Mouse (Mus musculus): ENCODE results near the gene Pofut1. TPM values are rescaled to one million over a fixed set of nuclear protein-coding genes. Genes with fewer than 3 reads are reported as not detected.

Gene Pofut1
- polyA plus RNA-seq, 2 experiments = 12.1 to 41.7 TPM

- DNase-seq (ENCODE audit: low spot score) (no peak), ATAC-seq (ENCODE audit: low FRiP score, low read depth) (no peak)
- Histone ChIP-seq H3K4me2 (replicated peaks; ENCODE audit: low read depth, low read length, severe bottlenecking) (no peak overlapping the region), H3K4me3 (replicated peaks; ENCODE audit: low read length) (no peak overlapping the region), H3K9ac (ENCODE audit: low read depth, low read length, severe bottlenecking) (no peak overlapping the region), H3K27ac (replicated peaks; ENCODE audit: low read depth, low read length) (no peak overlapping the region), H3K27me3 (ENCODE audit: control insufficient read depth, insufficient read depth, low read length) (no peaks in the 10 kb centered on the region), H3K9me3 (ENCODE audit: control insufficient read depth, low read length) (no peaks in the 10 kb centered on the region), H3K36me3 (ENCODE audit: control insufficient read depth, insufficient read depth, low read length) (no peaks in the 10 kb centered on the region), H3K4me1 (ENCODE audit: control insufficient read depth, insufficient read depth, low read length) (no peaks in the 10 kb centered on the region)
- WGBS = 83% methylated on average over 10 of the region's 10 CpGs
- no peak for TF ChIP-seq POLR2A (IDR thresholded peaks at IDR 0.05; ENCODE audit: borderline replicate concordance, extremely low read depth, insufficient read depth, insufficient read length)
Observed at GRCm38 (mm10) chr2:153217826-153218340, 23.4 kb upstream of the Pofut1 start.

- Histone ChIP-seq H3K4me1 (ENCODE audit: control insufficient read depth, insufficient read depth, low read length) (no peaks in the 10 kb centered on the region), H3K36me3 (ENCODE audit: control insufficient read depth, insufficient read depth, low read length) (no peaks in the 10 kb centered on the region), H3K4me2 (replicated peaks; ENCODE audit: low read depth, low read length, severe bottlenecking) (no peak overlapping the region), H3K9ac (ENCODE audit: low read depth, low read length, severe bottlenecking) (no peak overlapping the region), H3K27me3 (ENCODE audit: control insufficient read depth, insufficient read depth, low read length) (no peaks in the 10 kb centered on the region), H3K27ac (replicated peaks; ENCODE audit: low read depth, low read length) (no peak overlapping the region), H3K9me3 (ENCODE audit: control insufficient read depth, low read length) (no peaks in the 10 kb centered on the region), H3K4me3 (replicated peaks; ENCODE audit: low read length) (no peak overlapping the region)
- 77% methylated on average over 3 of the region's 3 CpGs for WGBS
- ATAC-seq (ENCODE audit: low FRiP score, low read depth) (no peak), DNase-seq (ENCODE audit: low spot score) (no peak)
- no peak for TF ChIP-seq POLR2A (IDR thresholded peaks at IDR 0.05; ENCODE audit: borderline replicate concordance, extremely low read depth, insufficient read depth, insufficient read length)
Observed at GRCm38 (mm10) chr2:153218516-153218915, 22.8 kb upstream of the Pofut1 start.

- no peak for ATAC-seq (ENCODE audit: low FRiP score, low read depth)
- Histone ChIP-seq H3K27ac (replicated peaks; ENCODE audit: low read depth, low read length) (no peak overlapping the region), H3K27me3 (ENCODE audit: control insufficient read depth, insufficient read depth, low read length) (no peaks in the 10 kb centered on the region), H3K36me3 (ENCODE audit: control insufficient read depth, insufficient read depth, low read length) (no peaks in the 10 kb centered on the region), H3K9me3 (ENCODE audit: control insufficient read depth, low read length) (no peaks in the 10 kb centered on the region), H3K4me1 (ENCODE audit: control insufficient read depth, insufficient read depth, low read length) (peaks cover 7% of the 10 kb centered on the region), H3K4me3 (replicated peaks; ENCODE audit: low read length) (no peak overlapping the region), H3K4me2 (replicated peaks; ENCODE audit: low read depth, low read length, severe bottlenecking) (no peak overlapping the region), H3K9ac (ENCODE audit: low read depth, low read length, severe bottlenecking) (no peak overlapping the region)
- no peak for TF ChIP-seq POLR2A (IDR thresholded peaks at IDR 0.05; ENCODE audit: borderline replicate concordance, extremely low read depth, insufficient read depth, insufficient read length)
- no peak for DNase-seq (ENCODE audit: low spot score)
- WGBS = 90% methylated on average over 4 of the region's 4 CpGs
Observed at GRCm38 (mm10) chr2:153221620-153222019, 19.7 kb upstream of the Pofut1 start.

GRCm38 (mm10) chr2:153222130-153222529 is 19.2 kb upstream of the Pofut1 start:
- Histone ChIP-seq H3K4me1 (ENCODE audit: control insufficient read depth, insufficient read depth, low read length) (peaks cover 7% of the 10 kb centered on the region), H3K9ac (ENCODE audit: low read depth, low read length, severe bottlenecking) (no peak overlapping the region), H3K27me3 (ENCODE audit: control insufficient read depth, insufficient read depth, low read length) (no peaks in the 10 kb centered on the region), H3K4me3 (replicated peaks; ENCODE audit: low read length) (no peak overlapping the region), H3K27ac (replicated peaks; ENCODE audit: low read depth, low read length) (no peak overlapping the region), H3K36me3 (ENCODE audit: control insufficient read depth, insufficient read depth, low read length) (no peaks in the 10 kb centered on the region), H3K9me3 (ENCODE audit: control insufficient read depth, low read length) (no peaks in the 10 kb centered on the region), H3K4me2 (replicated peaks; ENCODE audit: low read depth, low read length, severe bottlenecking) (no peak overlapping the region)
- TF ChIP-seq POLR2A (IDR thresholded peaks at IDR 0.05; ENCODE audit: borderline replicate concordance, extremely low read depth, insufficient read depth, insufficient read length) = no peak
- no peak for ATAC-seq (ENCODE audit: low FRiP score, low read depth)
- no peak for DNase-seq (ENCODE audit: low spot score)

- Histone ChIP-seq H3K9me3 (ENCODE audit: control insufficient read depth, low read length) (no peaks in the 10 kb centered on the region), H3K36me3 (ENCODE audit: control insufficient read depth, insufficient read depth, low read length) (no peaks in the 10 kb centered on the region; the same call in 1 of the 2 replicates), H3K27me3 (ENCODE audit: control insufficient read depth, insufficient read depth, low read length) (no peaks in the 10 kb centered on the region), H3K4me1 (ENCODE audit: control insufficient read depth, insufficient read depth, low read length) (peaks cover 7% of the 10 kb centered on the region), H3K27ac (replicated peaks; ENCODE audit: low read depth, low read length) (no peak overlapping the region), H3K9ac (ENCODE audit: low read depth, low read length, severe bottlenecking) (no peak overlapping the region), H3K4me2 (replicated peaks; ENCODE audit: low read depth, low read length, severe bottlenecking) (no peak overlapping the region), H3K4me3 (replicated peaks; ENCODE audit: low read length) (no peak overlapping the region)
- ATAC-seq (ENCODE audit: low FRiP score, low read depth) (no peak), DNase-seq (ENCODE audit: low spot score) (no peak)
- no peak for TF ChIP-seq POLR2A (IDR thresholded peaks at IDR 0.05; ENCODE audit: borderline replicate concordance, extremely low read depth, insufficient read depth, insufficient read length)
- 98% methylated on average over 2 of the region's 2 CpGs for WGBS
Observed at GRCm38 (mm10) chr2:153222566-153222965, 18.8 kb upstream of the Pofut1 start.

Measured in limb, embryonic 14.5 days (tissue).